Mouse (Mus musculus): ENCODE data around the gene Map4k3.

GRCm38 (mm10) chr17:80772545-80773453, 44.5 kb upstream of the Map4k3 start:
- TF ChIP-seq EP300 (IDR thresholded peaks at IDR 0.05; ENCODE audit: insufficient read depth, low read depth, low read length) (no peak), CTCF (IDR thresholded peaks at IDR 0.05; ENCODE audit: low read depth, low read length) (no peak)

Data from ES-Bruce4 (cell line).